Mouse (Mus musculus): ENCODE results near the gene Slc39a11. TPM values are rescaled to one million over a fixed set of nuclear protein-coding genes. Genes with fewer than 3 reads are reported as not detected.
A peak's percentile ranks its signal among the peaks of the same experiment; 100 is the strongest.

The Slc39a11 gene
- total RNA-seq, 2 experiments from 2014 or later: 1.8 to 3.1 TPM

DNA sequence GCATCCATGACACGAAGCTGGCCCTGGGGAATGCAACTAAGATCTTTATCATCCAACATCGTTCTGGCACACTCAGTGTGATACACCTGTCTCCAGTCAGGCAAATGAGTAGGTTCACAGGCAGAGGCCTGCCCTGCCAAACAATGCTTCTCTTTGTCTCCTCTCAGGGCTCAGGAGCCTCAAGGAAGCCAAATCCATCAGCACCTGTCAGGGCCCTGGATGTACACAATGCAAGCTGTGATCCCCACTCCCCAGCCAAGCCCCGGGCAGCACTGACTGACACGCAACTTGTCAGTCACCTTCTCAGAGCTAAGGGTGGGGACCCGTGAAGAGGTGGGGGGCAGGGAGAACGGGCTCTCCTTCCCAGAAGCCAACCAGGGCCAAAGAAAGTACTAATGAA, 417.8 kb downstream of the Slc39a11 start:
- no peak for DNase-seq

DNA sequence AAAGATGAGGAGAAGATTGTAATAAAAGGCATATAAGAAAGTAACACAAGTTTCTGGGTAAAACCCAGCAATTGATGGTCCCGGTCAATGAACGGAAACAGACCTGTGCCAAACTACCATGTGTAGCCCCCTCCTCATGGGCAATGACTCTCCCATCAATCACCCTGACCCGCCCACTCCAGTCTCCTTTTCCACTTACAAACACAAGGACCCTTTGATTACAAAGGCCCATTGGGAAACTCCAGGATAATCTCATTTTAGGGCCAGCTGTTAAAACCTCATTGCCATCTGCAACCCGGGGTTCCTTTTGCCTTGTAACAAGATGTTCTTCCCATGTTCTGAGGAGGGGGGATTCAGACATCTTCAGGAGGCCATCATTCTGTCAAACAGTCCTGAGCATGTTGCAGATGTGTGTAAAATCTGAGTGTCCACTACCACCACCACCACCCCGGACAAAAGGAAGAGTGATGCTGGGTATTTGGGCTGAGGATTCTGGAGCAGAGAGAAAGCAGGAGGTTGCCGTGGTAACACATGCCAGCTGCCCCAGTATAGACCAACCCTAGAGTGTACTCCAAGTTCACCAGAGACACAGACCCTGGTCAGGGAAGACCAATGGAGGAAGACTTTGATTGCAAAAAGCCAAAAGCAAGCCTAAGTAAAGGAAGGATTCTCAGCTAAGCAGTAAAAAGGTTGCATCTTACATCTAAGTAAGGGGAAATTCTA, 419.3 kb downstream of the Slc39a11 start:
- DNase-seq: no peak

DNA sequence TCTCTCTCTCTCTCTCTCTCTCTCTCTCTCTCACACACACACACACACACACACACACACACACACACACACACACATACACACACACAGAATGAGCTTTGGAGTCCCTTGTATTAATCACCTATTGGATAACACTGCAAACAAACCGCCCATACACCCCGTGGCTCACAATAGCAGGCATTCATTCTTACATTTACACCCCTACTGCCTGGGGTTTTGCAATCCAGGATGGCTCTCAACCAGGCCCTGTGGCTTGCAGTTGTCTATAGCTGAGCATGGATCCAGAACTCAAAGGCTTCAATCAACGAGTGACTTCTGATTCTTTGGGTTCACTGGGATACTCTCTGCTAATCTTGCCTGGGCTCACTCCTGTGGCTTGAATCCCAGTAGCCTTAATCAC, 424.1 kb downstream of the Slc39a11 start:
- DNase-seq: no peak

DNA sequence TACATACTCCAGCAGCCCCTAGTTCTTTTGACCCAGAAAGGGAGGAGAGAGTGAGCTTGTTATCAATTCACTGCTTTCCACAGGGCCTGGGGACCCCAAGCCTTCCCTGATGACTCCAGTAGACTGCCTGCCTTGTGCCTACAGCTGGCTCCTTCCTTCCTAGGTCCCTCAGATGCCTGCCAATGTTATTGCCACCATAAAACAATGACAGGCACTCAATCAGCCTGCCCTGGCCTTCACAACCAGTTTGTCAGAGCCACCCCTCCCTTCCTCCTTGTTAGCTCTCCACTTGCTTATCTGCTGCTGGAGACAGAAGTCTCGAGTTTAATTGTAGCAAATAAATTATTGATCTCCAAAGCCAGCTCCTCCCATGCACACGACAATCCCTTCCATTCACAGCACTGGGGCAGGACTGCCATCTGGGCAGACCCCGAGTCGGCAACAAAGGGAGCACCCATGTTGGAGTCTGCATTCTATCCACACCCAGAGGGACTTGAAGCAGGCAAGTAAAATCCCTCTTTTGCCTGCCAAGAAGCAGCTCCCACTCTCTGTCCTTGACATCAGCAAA, 426.0 kb downstream of the Slc39a11 start:
- DNase-seq: no peak

DNA sequence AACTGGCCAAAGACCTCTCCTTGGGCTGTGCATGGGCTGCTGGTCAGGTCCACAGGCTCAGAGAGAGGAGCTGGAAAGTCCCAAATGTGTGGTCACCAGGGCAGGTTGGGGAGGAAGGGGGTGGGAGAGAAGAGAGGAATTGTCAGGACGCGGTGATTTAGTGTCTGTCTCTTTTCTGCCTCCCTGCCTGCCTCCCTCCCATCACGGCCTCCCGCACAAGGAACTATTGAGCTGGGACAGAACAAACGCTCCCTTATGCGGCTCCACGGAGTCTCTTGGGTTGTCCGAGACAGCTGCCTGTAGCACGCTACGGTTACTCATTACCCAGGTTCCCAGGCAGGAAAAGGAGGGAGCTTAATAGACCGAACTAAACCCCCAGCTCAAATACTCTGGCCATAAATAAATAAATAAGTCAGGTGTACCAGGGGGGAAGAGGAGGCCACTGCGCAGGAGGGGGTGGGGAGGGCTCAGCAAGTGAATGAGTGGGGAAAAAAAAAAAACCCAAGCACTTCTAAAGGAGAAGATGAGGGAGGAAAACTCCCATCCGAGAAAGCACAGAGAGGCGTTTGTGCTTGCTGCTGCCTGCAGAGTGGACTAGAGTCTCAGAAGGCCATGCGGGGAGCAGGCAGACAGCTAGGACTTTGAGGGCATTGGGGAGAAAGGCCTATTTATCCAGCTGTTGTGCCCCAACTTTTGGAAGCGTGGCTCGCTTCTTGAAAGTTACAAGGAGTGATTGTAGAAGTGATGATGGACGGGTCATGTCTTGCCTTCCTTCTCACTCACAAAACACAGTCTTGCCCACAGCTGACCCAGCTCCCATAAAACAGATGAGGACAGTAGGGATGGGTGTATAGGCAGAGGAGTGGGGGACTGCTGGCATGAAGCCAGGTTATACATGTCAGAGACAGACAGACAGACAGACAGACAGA, 428.3 kb downstream of the Slc39a11 start:
- DNase-seq: no peak

DNA sequence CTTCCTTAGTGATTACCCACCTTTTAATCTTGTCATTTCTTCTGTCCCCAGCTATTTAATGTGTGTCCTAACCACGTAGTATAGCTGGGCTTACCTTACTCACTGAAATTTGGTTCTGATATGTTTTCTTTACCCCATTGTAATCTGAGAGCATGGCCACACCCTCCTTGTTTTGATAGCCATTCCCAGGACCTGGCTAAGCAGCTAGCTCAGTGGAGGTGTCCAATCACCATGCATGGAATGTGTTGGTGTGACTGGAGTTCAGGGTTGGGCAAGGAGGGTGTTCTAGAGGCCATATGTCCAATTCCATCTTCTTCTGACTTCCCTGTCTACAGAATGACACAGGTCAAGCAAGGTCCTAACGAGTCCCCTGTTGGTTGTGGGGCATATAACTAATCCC, 429.2 kb downstream of the Slc39a11 start:
- no peak for DNase-seq

DNA sequence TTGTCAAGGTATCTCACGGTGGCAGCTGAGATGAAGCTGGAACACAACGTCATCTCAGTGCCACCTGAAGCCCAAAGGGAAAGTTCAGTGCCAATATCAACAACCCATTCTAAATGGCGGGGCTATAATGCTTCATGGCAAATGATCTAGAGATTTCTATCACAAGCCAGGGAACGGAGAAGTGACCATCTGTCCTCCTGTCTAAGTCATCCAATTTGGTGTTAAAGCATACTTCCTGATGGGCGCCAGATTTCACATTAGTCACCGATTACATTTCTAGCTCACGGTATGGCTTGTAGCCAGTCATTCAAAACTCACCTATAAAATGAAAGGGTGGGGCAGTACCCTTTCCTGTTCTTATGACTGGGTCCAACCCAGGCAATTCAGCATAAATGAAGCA, 435.1 kb downstream of the Slc39a11 start:
- DNase-seq: no peak

DNA sequence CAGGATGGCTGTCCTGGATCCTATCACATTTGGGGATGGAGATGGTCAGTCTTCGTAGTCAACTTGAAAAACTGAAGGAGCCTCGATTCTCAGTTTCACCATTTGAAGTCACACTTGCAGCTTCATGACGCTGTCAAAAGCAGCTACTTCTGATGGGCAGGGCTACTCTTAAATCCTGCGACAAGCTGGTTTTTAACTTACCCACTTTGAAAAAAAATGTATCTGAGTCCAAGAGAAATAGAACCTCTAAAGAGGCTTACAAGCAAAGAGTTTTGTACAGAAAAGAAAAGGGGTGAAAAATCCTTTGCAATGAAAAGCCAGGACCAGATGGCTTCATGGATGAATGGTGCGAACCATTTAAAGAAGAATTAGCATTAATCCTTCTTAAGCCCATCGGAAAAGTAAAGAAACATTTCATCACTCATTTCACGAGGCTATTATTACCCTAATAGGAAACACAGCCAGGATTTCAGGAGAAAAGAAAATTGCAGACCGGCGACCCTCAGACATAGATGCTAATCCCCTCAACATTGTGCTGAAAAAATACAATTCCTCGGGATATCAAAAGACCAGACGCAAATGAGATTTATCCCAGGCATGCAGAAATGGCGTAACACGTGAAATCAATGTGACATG, 437.4 kb downstream of the Slc39a11 start:
- no peak for DNase-seq

DNA sequence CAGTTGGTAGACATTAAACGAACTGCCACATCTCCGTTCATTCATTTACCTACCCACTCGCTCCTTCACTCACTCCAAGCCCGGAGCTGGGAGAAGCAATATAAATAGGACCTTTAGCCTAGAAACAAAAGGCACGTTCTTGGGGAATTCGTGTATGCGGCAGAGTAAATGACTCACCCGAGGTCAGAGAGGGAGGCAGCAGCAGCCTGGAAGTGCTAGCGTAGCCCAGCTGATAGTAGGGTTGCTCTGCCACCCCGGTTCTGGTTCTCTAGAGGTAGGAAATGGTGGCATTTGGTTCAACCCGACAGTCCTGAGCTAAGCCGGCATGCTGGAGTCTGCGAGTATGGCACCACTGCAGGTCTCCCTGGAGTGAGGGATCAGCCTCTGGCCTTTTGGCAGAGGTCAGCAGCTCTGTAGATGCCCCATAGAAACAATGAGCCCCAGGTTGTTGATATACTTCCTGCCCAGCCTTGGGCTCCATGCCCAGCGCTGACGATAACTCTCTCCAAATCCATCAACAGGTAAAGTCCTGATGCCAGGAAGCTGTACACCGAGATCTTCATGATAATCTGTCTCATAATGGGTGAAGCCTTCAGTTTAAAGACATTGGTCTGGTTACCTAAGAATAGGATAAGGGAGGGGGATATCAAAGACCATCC, 440.5 kb downstream of the Slc39a11 start:
- no peak for DNase-seq

DNA sequence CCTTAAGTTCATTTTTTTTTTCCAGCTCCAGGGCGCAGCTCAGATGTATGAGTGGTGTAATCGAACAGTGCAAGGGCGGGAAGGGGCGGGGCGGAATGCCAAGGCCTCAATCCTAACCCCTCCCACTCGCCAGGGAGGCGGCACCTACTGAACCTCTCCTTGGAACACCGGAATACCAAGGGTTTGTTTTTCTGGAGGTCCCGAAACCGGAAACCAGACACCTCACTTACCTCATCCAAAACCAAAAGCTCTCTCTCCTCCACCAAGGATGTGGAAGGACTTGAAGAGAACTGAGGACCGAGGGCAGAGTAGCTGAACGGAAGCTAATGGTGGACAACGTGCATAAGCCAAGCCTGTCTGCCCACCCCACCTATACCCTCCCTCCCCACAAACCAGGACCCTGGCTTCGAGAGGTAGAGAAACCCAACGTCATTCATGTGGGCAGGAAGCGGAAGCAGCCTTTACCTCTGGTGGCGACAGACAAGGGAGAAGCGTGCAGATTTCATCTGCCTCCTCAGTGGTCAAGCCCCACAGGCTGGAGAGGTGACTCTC, 441.3 kb downstream of the Slc39a11 start:
- DNase-seq: no peak

DNA sequence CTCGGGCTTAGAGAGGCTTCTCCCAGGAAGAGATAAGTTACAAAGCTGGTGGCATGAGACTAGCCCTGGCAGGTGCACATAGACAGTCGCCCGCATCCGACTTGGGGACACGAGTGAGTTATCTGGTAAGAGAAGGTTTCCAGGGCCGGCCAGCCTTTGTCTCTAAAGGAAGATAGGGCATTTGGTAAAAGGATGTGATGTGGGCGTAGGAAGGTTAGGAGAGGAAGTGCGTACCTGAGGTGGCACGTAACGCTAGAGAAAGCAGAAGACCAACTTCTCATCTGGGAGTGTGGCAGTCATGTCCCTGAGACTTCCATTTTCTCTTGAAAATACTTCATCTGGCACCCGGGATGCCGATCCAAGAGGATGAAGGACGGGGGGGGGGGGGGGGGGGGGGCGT, 441.9 kb downstream of the Slc39a11 start:
- DNase-seq: no peak

DNA sequence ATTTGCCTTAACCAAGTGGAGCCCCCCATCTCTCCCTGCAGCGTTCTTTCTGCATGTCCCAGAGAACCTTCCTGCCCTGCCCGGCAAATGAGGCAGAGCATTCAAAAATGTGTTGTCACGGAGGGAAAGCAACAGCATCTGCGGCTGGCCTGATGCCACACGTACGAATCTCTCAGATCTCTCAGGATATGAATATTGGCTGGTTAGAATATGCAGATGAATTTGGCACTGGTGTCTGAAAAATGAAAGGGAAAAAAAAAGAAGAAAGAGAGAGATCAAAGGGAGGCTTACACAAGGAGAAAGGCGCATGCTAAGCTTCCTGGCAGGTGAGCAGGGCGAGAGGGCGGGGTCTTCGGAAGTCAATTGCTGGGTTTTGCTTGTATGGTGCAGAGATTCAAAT, 443.8 kb downstream of the Slc39a11 start:
- no peak for DNase-seq

DNA sequence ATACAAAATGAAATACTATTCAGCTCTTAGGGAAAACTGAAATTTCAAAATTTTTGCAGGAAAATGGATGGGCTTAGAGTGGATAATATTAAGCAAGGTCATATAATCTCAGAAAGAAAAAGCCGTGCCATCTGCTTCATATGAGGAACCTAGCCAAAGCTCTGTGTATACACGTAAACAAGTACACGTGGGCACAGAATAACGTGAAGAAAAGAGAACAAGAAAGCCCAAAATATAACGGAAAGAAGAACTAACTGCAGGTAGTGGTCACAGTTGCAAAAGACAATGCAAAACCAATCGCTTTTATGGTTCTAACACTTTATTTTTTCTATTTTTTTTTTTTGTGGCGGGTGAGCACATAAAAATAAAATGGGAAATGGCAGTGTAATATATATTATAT, 446.9 kb downstream of the Slc39a11 start:
- DNase-seq: no peak

DNA sequence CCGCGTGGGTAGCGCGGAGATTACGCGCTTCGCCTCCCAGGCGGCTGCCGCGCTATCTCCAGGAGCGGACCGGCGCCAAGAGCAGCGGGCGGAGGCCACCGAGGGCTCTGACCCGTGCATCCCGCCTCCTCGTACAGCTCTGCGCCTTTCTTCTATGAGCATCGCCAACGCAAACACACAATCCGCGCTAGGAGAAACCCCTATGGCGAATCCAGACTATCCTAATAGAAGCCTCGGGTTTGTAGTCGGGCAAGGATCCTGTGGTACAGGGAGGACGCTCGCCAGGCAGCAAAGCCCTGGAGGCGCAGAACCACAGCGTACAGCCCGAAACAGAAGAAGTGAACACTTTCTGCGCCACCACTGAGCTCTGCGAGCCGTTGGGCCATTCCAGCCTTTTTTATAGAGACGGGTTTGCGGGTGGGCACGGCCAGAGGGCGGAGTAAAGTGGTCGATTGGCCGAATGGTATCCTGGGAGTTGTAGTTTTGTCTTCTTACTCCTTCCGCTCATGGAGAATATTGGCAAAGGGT, 448.3 kb downstream of the Slc39a11 start:
- peak; percentile 61 for DNase-seq

DNA sequence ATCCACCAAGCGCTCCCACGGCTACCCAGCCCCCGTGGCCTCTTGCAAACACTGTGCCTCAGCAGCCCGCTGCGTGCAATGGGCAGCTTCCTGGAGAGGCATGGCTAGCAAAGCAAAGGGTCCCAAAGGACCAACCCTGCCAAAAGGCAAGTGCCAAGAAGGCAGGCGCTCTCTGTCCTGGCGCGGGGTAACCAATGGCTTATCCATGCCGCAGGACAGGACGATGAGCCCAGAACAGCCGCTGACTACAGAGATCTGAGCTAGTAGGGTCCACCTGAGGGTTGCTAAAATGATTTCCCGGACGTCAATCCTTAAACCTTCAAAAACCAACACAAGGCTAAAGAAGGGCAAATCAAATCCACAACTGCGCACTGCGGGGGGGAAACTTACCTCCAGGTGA, 449.0 kb downstream of the Slc39a11 start:
- no peak for DNase-seq

DNA sequence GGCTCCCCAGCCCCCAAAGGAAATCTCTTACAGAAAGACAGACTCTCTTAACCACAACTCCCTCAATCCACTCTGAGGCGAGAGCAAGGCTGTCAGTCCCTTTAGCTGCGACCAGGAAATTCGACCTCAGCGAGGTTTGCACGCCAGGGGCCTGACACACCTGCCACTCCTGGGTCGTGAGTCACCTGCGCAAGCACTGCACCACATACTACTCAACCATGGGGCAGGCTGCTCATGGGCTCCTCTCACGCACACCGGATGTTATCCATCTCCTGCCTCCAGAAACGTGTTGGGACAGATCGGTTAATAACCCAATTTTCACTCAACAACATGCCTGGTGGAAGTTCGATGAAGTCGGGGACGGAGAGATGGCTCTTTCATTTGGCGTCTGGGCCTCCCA, 451.3 kb downstream of the Slc39a11 start:
- DNase-seq: no peak

DNA sequence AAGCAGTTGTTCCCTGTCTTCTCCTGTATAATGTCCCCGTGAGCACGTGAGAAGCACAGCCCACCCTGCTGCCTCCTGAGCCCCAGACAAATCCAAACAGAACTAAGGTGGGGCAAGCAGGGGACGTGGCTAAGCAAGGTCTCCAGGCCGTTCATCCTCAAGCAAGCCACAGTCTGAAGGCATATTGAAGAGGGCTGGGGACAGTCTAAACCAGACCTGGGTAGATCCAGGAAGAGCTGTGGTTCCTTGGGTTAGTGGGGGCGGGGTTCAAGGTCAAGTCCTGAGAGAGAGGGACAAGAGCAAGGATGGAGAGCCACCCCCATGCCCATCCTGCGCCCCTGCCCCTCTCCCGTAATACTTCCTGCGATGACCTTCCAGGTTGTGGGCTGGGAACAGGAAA, 452.3 kb downstream of the Slc39a11 start:
- DNase-seq: no peak

DNA sequence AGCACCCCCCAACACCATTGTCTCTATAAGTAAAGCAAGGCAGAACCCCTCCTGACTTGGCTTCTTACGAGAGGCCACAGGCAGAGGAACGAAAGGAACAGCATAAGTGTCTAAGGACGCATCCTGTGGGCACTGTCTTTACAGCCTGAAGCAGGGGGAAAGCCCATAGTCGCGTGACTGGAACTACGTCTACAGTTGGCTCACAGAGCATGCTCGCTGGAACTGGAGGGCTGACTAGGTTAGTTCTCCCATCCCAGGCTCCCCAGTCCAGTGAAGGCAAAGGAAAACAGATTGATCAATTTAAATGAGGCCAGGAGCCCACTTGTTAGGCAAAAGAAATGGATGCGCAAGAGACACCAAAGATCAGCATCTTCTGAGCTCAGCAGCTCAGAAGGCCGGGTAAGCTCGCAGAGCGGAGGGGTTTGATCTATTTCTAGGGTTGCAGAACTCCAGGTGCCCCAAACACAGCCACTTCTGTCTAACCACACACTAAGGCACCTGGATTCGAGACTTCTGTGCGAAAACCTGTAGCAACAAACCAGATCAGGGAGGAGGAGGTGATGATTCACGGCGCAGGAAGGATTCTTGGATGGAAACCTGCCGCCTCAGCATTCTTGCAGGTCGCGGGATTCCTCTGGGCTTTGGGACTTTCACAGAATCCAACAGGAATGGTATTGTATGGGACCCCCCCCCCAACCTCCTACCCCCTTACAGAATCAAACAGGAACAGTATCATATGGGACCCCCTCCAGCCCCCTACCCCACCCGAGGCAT, 453.5 kb downstream of the Slc39a11 start:
- DNase-seq: no peak

Data from gastrocnemius, postnatal 25 days (tissue).